Mouse (Mus musculus): Measurements from ENCODE around the gene Dhdh. TPM values are rescaled to one million over a fixed set of nuclear protein-coding genes. Genes with fewer than 3 reads are reported as not detected.

Gene Dhdh
- 0.89 TPM for polyA plus RNA-seq (2017; shearing (Covaris generic))

DNA sequence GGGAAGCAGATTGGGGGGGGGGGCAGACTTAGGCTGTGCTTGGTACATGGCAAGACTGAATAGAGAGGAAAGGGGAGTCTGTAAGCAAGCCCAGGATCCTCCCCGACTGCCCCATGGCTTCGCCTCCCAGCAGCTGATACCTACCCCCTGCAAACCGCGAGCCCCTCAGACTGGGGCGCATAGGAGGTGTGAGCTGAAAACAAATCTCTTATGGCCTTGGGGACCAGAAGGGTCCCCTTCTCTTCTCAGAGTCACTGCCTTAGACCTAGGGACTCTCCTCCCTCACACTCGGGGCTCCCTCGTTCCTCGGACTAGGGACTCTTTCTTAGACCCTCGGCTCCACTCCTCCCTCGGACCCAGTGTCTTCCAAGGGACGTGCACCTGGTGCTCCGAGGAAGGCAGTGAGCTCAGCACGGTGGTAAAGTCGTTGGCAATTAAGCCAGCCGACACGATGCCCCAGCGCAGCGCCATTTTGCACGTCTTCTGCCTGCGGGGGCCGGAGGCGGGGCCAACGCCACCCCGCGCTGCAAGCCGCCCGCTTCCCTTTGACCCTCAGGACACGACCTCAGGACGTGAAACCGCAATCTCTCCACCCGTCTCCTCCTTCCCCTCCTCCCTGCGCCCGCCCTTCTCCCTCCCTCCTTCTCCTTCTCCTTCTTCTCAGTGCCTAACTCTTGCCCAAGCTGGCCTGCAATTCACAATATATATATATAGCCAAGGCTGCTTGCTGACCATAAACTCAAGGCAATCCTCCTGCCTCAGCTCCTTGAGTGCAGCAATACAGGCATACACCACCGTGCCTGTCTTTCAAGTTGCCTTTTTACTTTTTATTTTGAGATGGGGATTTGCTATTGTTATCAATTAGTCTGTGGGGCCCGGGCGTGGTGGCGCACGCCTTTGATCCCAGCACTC is at the start of gene Dhdh:
Gene Dhdh (minus strand): TSS at position 513 of the 912 bp plus-strand sequence.

DNA sequence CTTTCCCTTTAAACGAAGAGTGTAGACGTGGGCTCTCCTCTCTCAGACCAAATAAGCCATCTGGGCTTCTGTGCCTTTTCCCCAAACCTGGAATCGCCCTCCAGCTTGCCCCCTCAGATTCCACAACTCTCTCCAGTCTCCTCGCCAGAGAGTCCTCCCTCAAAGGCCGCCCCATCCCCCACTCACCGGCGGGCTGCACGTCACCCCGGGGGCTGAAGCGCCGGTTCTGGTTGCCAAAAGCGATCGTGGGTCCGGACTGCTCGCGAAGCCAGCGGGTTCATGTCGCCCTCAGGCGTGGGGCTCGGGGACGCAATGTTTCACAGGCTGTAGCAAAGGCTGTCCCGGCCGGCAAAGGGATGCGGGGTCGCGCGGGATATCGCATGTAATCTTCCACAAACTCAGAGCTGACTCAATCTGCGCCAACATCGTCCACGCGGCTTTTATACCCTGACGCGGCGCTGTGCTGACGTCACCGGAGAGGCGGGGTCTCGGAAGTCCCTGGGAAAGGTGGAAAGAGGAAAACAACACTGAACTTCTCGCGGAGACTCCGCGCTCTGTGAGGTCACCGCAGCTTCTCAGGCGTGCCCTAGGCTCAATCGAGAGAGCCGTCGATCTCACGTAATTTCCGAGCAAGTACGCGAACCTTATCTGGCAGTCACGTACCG is 37.3 kb upstream of the Dhdh start, which contains the start of the genes Ppp1r15a and Plekha4:
Gene Ppp1r15a (minus strand): TSS at position 460 of the 665 bp plus-strand sequence.
Gene Plekha4 (plus strand): TSS at position 522 of the 665 bp plus-strand sequence.

DNA sequence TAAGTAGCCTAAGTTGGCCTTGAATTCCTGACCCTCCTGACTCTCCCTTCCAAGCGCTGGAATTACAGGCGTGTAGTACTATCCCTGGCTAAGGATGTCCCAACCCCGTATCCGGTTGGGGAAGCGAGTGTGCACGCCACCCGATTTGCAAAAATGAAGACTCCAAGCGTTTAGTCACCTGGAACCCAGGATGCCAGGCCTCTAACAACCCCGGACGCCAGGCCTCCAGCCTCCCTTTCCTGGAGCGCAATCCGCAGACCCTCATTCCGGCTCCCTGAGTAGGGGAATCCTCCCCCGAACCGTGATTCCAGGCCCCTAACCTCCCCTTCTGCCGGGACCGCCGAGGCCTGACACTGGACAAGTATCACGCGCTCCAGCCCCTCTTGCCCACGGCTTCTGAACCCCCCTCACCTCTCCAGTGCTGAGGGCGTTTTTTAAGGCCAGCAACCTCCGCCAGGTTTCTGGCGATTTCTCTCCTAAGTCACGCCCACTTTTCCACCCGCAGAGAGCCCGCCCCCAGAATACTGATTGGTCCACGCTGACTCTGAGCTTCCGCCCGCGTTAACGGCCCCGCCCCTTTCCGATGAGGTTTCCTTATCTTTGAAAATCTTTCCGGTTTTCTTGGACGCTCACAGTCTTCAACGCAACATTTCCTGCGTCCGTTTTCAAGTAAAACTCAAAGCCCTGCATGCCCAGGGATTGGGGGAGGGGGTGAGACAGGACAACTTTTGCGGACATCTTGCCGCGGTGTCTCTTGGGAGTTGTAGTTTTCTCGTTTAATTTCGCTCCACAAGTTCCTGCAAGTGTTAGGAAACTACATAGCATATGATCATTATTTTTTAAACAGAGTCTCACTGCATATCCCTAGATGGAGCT is 21.5 kb upstream of the Dhdh start, which contains the start of gene Nucb1:
Gene Nucb1 (minus strand): TSS at position 495 of the 876 bp plus-strand sequence.

DNA sequence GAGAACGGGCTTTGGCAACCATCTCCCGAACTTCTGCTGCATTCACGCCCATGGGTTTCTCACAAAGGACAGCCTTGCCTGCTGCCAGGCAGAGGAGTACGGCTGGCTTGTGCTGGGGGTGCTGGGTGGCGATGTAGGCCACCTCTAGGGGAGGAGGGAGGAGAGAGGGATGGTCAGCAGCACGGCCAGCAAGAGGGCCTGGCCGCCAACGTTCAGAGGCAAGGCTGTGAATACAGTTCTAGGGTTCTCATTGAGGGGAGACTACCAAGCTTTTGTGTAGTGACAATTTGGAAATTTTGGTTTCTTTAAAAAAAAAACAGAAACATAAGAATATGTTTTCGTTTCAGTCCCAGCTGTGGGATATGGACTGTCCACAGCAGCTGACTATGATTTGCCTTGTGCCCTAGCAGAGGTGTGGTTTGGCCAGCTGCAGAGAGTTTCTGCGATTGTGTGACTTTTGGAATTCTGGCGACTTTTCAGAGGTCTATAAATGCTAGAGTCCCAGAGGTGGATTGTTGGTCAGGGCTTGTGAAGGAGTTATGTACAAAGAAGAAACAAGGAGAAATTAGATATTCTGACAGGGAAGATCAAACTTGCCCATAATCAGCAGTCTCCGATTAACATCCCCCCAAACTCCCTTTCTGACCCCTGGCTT is 1.7 kb downstream of the Dhdh start, which contains the start of gene Gm45808:
Gene Gm45808 (minus strand): TSS at position 51 of the 655 bp plus-strand sequence.

DNA sequence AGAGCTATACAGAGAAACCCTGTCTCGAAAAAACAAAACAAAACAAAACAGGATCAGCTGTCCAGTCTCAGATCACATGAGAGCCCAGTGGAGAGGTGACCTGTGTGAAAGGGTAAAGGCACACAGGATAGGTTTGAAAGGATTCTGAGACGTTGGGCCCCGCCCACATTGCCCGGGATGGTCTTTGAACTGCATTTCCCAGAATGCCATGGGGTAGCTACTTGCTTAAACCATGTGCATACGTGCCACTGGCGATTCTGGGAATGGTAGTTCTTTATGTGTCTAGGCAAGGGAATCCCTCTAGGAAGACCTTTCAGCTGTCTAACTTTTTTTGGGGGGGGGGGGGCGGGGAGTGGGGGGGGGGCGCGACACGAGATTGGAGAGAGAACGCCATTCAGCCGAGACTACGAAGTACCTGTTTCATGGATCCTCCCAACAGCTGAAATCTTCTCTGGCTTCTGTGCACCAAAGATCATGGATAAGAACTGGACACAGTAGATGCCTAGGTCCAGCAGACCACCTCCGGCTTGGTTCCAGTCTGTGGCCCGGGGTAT is 7.2 kb downstream of the Dhdh start, which contains the start of gene Tulp2:
Gene Tulp2 (plus strand): TSS at position 504 of the 554 bp plus-strand sequence.

DNA sequence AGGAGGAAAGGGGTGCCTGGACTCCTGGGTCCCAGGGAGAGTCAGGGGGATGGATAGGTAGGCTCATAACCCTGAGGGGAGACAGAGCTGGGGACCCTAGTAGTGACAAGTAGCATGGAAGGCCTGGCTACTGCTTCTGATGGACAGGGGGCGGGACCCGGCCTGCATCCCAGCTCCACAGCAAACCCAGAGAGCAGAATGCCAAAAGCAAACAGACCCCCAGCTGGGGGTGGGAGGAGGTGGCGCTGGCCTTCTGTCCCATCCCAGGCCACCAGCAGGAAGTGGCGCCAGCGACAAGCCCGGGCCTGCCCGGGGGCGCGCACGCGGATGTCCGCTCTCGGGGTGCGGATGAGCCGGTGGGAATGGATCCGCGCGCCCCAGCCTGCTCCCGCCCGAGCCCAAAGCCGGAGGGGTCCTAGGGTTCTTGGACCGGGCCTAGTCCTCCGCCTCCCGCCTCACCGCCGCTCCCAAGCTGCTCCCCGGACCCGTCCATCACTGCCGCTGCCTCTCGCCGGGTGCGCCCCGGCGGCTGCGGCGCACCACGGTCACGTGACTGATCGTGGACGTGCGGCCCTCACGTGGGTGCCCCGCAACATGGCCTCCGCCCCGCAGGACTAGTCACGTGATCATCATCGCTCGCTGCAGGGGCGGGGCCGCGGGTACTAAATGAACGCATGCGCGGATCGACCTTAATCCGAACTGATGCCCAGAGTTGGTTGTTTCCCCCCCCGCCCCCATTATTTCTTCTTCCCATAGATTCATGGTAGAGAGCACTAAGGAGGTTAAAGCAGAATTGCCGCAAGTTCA is 22.1 kb downstream of the Dhdh start, which contains the start of gene Bax:
Gene Bax (minus strand): TSS at position 616 of the 807 bp plus-strand sequence.

DNA sequence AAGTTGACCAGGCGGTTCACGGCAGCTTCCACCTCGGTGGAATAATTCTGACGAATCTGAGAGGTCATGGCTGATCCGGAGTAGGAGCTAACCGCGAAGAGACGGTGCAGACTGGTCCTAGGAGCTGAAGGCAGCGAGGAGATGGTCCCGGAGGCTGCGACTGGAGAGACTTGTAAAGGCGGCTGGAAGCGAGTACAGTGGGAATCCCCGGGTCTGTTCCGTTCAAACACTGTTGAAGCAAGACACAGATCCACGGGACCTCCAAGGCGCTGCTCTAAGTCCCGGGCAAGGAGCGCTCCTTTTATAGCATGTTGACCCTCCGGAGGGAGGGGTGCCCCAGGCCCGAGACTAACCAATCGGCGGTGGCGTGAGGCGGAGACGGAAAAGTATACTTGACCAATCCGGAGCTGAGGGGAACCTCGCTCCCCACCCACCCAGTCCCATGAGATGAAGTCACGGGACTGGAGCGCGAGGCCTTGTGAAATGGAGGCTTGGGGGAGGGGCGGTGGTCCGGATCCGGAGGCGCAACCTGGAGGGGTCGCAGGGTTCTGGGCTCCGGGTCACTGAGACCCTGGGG is 29.0 kb downstream of the Dhdh start, which contains the start of gene Ftl1:
Gene Ftl1 (minus strand): TSS at position 321 of the 577 bp plus-strand sequence.

DNA sequence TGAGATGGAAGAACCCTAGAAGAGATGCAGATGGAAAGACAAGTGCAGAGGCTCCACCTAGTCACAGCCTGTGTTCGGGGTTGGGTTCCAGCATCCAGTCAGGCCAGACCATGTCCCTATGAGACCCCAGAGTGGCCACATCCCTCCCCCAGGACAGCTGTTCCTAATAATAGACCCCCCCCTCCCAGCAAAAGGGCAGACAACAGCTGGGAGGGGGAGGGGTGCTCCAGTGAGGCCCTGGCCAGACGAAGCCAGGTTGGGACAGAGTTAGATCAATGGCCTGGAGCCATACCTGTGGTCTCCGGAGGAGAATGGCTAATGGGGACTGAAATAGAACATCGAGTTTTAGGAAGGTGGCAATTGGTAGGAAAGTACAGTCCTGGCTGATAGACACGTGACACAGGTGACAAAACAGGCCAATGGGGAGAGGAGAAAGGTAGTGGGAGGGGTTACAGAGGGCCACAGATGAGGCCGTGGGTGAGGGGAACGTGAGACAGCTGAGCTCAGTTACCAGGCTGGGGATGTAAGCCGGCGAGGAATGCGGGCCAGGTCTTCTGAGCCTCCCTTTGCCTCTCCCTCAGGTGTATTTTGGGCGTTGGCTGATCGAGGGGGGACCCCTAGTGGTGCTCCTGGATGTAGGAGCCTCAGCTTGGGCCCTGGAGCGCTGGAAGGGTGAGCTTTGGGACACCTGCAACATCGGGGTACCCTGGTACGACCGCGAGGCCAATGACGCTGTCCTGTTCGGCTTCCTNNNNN is 50.9 kb downstream of the Dhdh start, which contains the start of gene Ruvbl2:
Gene Ruvbl2 (minus strand): TSS at position 576 of the 756 bp plus-strand sequence.

DNA sequence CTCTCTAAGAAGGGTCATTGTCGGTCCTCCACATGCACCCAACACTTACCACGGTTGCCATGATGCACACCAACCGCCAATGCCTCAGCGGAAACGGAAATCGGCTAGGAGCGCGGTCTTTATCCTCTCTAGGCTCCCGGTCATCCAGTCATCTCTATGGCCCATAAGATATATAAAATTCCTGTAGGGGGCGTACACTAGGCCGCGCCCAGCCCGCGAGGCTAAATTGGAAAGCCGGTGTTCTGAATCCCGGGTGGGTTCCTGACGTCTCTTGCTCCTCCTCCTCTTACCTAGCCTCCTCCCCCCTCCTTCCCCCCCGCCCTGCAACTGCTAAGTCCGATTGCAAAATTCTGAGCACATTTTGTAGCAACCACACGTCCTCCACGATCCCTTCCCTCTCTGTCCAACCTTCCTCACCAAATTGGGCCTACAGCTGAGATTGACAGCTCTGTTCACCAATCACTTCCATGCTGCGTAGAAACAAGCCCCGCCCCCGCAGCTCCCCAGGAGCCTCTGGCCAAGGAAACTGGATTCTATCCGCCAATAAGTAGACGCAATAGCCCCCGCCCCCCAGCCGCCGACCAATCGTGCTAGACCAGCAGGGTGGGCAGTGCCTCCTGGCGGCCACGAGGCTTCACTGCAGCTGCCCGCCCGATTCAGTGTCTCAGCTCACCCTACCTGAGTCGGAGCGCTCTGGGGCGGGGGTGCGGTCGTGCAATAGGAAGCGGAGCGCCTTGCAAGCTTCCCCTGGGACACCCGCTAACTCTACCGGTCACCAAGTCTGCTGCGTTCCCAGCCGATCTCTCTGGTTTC is 54.2 kb downstream of the Dhdh start, which contains the start of gene Gys1:
Gene Gys1 (plus strand): TSS at position 642 of the 813 bp plus-strand sequence.

Other genes with a start within 250 kb of the Dhdh start
- gene Cd37, start 249.7 kb downstream of the Dhdh start, polyA plus RNA-seq (2017; shearing (Covaris generic)): 607 TPM
- not detected for gene Slc6a16, start 247.7 kb downstream of the Dhdh start, polyA plus RNA-seq (2017; shearing (Covaris generic))
- not detected for gene Slc6a21, start 211.3 kb downstream of the Dhdh start, polyA plus RNA-seq (2017; shearing (Covaris generic))
- gene Trpm4, start 155.0 kb downstream of the Dhdh start, polyA plus RNA-seq (2017; shearing (Covaris generic)): 15.0 TPM
- gene Hrc, start 153.5 kb downstream of the Dhdh start, polyA plus RNA-seq (2017; shearing (Covaris generic)): not detected
- 0.30 TPM for gene Ppfia3, start 121.8 kb downstream of the Dhdh start, polyA plus RNA-seq (2017; shearing (Covaris generic))
- gene Lin7b, start 118.2 kb downstream of the Dhdh start, polyA plus RNA-seq (2017; shearing (Covaris generic)): not detected
- 231 TPM for gene Snrnp70, start 93.1 kb downstream of the Dhdh start, polyA plus RNA-seq (2017; shearing (Covaris generic))
- gene Kcna7, start 83.2 kb downstream of the Dhdh start, polyA plus RNA-seq (2017; shearing (Covaris generic)): not detected
- 0.54 TPM for gene Ntf5, start 75.1 kb downstream of the Dhdh start, polyA plus RNA-seq (2017; shearing (Covaris generic))
- gene Lhb, start 68.0 kb downstream of the Dhdh start, polyA plus RNA-seq (2017; shearing (Covaris generic)): not detected
- 13.9 TPM for gene Gys1, start 54.0 kb downstream of the Dhdh start, polyA plus RNA-seq (2017; shearing (Covaris generic))
- 74.6 TPM for gene Ruvbl2, start 50.7 kb downstream of the Dhdh start, polyA plus RNA-seq (2017; shearing (Covaris generic))
- 2,110 TPM for gene Ftl1, start 28.9 kb downstream of the Dhdh start, polyA plus RNA-seq (2017; shearing (Covaris generic))
- 289 TPM for gene Bax, start 21.9 kb downstream of the Dhdh start, polyA plus RNA-seq (2017; shearing (Covaris generic))
- gene Tulp2, start 6.9 kb downstream of the Dhdh start, polyA plus RNA-seq (2017; shearing (Covaris generic)): 2.7 TPM
- 0.35 TPM for gene Gm45808, start 2.0 kb downstream of the Dhdh start, polyA plus RNA-seq (2017; shearing (Covaris generic))
- gene Nucb1, start 21.6 kb upstream of the Dhdh start, polyA plus RNA-seq (2017; shearing (Covaris generic)): 226 TPM
- gene Ppp1r15a, start 37.5 kb upstream of the Dhdh start, polyA plus RNA-seq (2017; shearing (Covaris generic)): 99.4 TPM
- 0.78 TPM for gene Plekha4, start 37.5 kb upstream of the Dhdh start, polyA plus RNA-seq (2017; shearing (Covaris generic))
- 1.1 TPM for gene Hsd17b14, start 66.1 kb upstream of the Dhdh start, polyA plus RNA-seq (2017; shearing (Covaris generic))
- 86.0 TPM for gene Bcat2, start 81.3 kb upstream of the Dhdh start, polyA plus RNA-seq (2017; shearing (Covaris generic))
- not detected for gene Fgf21, start 126.7 kb upstream of the Dhdh start, polyA plus RNA-seq (2017; shearing (Covaris generic))
- not detected for gene Fut1, start 128.5 kb upstream of the Dhdh start, polyA plus RNA-seq (2017; shearing (Covaris generic))
- 0.14 TPM for gene Izumo1, start 133.0 kb upstream of the Dhdh start, polyA plus RNA-seq (2017; shearing (Covaris generic))
- gene Rasip1, start 138.7 kb upstream of the Dhdh start, polyA plus RNA-seq (2017; shearing (Covaris generic)): 6.5 TPM
- gene Mamstr, start 151.2 kb upstream of the Dhdh start, polyA plus RNA-seq (2017; shearing (Covaris generic)): 1.7 TPM
- 0.12 TPM for gene Fut2, start 177.6 kb upstream of the Dhdh start, polyA plus RNA-seq (2017; shearing (Covaris generic))
- gene Ntn5, start 195.2 kb upstream of the Dhdh start, polyA plus RNA-seq (2017; shearing (Covaris generic)): 0.32 TPM
- gene Sec1, start 205.6 kb upstream of the Dhdh start, polyA plus RNA-seq (2017; shearing (Covaris generic)): 0.35 TPM
- 8.4 TPM for gene Car11, start 211.0 kb upstream of the Dhdh start, polyA plus RNA-seq (2017; shearing (Covaris generic))
- gene Dbp, start 216.3 kb upstream of the Dhdh start, polyA plus RNA-seq (2017; shearing (Covaris generic)): 53.0 TPM
- 1,454 TPM for gene Rpl18, start 226.7 kb upstream of the Dhdh start, polyA plus RNA-seq (2017; shearing (Covaris generic))
- 36.3 TPM for gene Sphk2, start 229.2 kb upstream of the Dhdh start, polyA plus RNA-seq (2017; shearing (Covaris generic))
- gene Fam83e, start 232.4 kb upstream of the Dhdh start, polyA plus RNA-seq (2017; shearing (Covaris generic)): 0.43 TPM
- gene Spaca4, start 237.0 kb upstream of the Dhdh start, polyA plus RNA-seq (2017; shearing (Covaris generic)): not detected

Data from CD4-positive, CD25-positive, alpha-beta regulatory T cell (primary cell).